16 mouse cellular contexts compared by ENCODE assay signal in the genomic region with DNA sequence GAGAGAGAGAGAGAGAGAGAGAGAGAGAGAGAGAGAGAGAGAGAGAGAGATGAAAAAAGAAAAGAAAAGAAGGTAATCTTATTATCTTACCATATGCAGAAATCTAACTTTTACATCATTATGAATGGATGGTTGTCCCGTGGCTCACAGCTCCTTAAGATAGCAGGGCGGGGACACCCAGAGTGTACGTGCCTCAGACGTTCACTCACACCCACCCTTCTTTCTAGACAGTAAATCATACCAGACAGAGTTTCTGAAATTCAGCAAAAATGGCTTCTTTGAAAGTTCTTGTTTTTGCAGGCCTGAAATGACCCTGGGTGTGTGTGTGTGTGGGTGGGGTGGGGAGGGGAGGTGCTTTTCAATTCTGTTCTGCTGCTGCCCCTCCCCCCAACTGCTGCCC. TPM values are rescaled to one million over a fixed set of nuclear protein-coding genes. Genes with fewer than 3 reads are reported as not detected.
A peak's percentile ranks its signal among the peaks of the same experiment; 100 is the strongest.
DNase-seq lines count a peak whose midpoint lies in the region; ATAC-seq and TF ChIP-seq lines count a peak whose summit lies in the region.
"Had no signal": no experiment of that assay in that cellular context is flagged by ENCODE, and none has a peak within 500 bp of the region (broad histone marks: within the 10 kb centered on the region; RNA-seq: fewer than 3 reads in every experiment).

No protein-coding gene starts in this region.

- no peak overlapping the region for H3K9ac ChIP-seq in kidney, embryonic 14.5 days (ENCODE audit: low read depth, low read length)
- no peak overlapping the region for H3K9ac ChIP-seq in limb, embryonic 15.5 days
- H3K9ac ChIP-seq: liver, embryonic 12.5 days had no signal

- intact Hi-C loops in gastrocnemius, adult 2 months (cut with DNase I), result no loop called here

- peak overlapping the region; percentile 92 for H3K27ac ChIP-seq in gastrocnemius, adult 2 months
- peak overlapping the region; percentile 78 for H3K27ac ChIP-seq in kidney, embryonic 14.5 days (ENCODE audit: low read depth, low read length)
- H3K27ac ChIP-seq in limb, embryonic 15.5 days, result peak overlapping the region; percentile 98
- H3K27ac ChIP-seq: liver, embryonic 12.5 days had no signal

- ATAC-seq in kidney, embryonic 14.5 days (ENCODE audit: low FRiP score, low TSS enrichment), result no peak
- no peak for ATAC-seq in limb, embryonic 15.5 days (ENCODE audit: insufficient number of reproducible peaks, low FRiP score, low TSS enrichment, low read depth)
- ATAC-seq in cerebellum, adult (ENCODE audit: insufficient number of reproducible peaks, low FRiP score, low TSS enrichment), result no peak
- ATAC-seq: inflammation-experienced regulatory T-cells, adult 6 months; liver, embryonic 12.5 days had no signal

- DNase-seq in gastrocnemius, adult 2 months, result no peak
- DNase-seq in gastrocnemius, postnatal 10 days, result no peak
- no peak for DNase-seq in kidney, adult 9 months
- peak; percentile 60 for DNase-seq in NIH3T3 (ENCODE audit: low read depth)
- no peak for DNase-seq in spleen, adult 12 weeks (ENCODE audit: low spot score)
- DNase-seq: B cell, adult 2 months had no signal

- H3K9me3 ChIP-seq in kidney, embryonic 14.5 days (ENCODE audit: control insufficient read depth, low read length), result no peaks in the 10 kb centered on the region
- H3K9me3 ChIP-seq in limb, embryonic 15.5 days, result no peaks in the 10 kb centered on the region
- H3K9me3 ChIP-seq: liver, embryonic 12.5 days had no signal

- no peaks in the 10 kb centered on the region; the same call in 1 of the 2 replicates for H3K36me3 ChIP-seq in kidney, embryonic 14.5 days (ENCODE audit: control insufficient read depth, insufficient read depth, low read length)
- peaks cover 9% of the 10 kb centered on the region for H3K36me3 ChIP-seq in limb, embryonic 15.5 days
- H3K36me3 ChIP-seq: liver, embryonic 12.5 days had no signal

- peaks cover 25% of the 10 kb centered on the region for H3K4me1 ChIP-seq in kidney, embryonic 14.5 days (ENCODE audit: control insufficient read depth, insufficient read depth, low read length)
- peaks cover 74% of the 10 kb centered on the region for H3K4me1 ChIP-seq in limb, embryonic 15.5 days
- H3K4me1 ChIP-seq: liver, embryonic 12.5 days had no signal

- H3K4me3 ChIP-seq in gastrocnemius, adult 2 months, result peak overlapping the region; percentile 76
- H3K4me3 ChIP-seq in kidney, embryonic 14.5 days (ENCODE audit: low read length), result no peak overlapping the region
- H3K4me3 ChIP-seq in limb, embryonic 15.5 days, result peak overlapping the region; percentile 61
- H3K4me3 ChIP-seq: liver, embryonic 12.5 days had no signal

- TF ChIP-seq CTCF in gastrocnemius, adult 2 months (IDR thresholded peaks at IDR 0.05), result no peak

- H3K27me3 ChIP-seq in kidney, embryonic 14.5 days (ENCODE audit: control insufficient read depth, insufficient read depth, low read length), result no peaks in the 10 kb centered on the region
- no peaks in the 10 kb centered on the region for H3K27me3 ChIP-seq in limb, embryonic 15.5 days

- WGBS in kidney, embryonic 14.5 days, result 60% methylated on average over 4 of the region's 4 CpGs
- 45% methylated on average over 4 of the region's 4 CpGs for WGBS in limb, embryonic 15.5 days

- H3K4me2 ChIP-seq in kidney, embryonic 14.5 days (replicated peaks; ENCODE audit: low read depth, low read length), result no peak overlapping the region; the same call in 1 of the 2 replicates
- H3K4me2 ChIP-seq in limb, embryonic 15.5 days, result peak overlapping the region; percentile 53
- H3K4me2 ChIP-seq: liver, embryonic 12.5 days had no signal

RNA-seq across cellular contexts. Expression of a gene that starts 3.3 kb away (rescaled TPM):
- total RNA-seq in gastrocnemius, adult 2 months (2021), result 10 to 100 TPM; 20.3 to 60.2 TPM
- 100 to 1,000 TPM; 145 to 163 TPM for total RNA-seq in gastrocnemius, postnatal 10 days (2021)
- polyA plus RNA-seq in kidney, embryonic 14.5 days (2014; fragmentation: Nextera tagmentation; extraction: Ambion mirVana), result 14.0 and 23.7 TPM in 2 replicates
- 244 and 369 TPM in 2 replicates for polyA plus RNA-seq in limb, embryonic 15.5 days (2015; fragmentation: Nextera tagmentation; extraction: Ambion mirVana)

RNA-seq across cellular contexts. Expression of a gene that starts 55.4 kb away (rescaled TPM):
- under 1 TPM in 1 of 2 experiments, not detected in 1; 0.17 TPM for total RNA-seq in gastrocnemius, adult 2 months (2021)
- total RNA-seq in gastrocnemius, postnatal 10 days (2021), result not detected
- 0.30 and 0.50 TPM in 2 replicates for polyA plus RNA-seq in kidney, embryonic 14.5 days (2014; fragmentation: Nextera tagmentation; extraction: Ambion mirVana)
- 2.6 and 3.4 TPM in 2 replicates for polyA plus RNA-seq in limb, embryonic 15.5 days (2015; fragmentation: Nextera tagmentation; extraction: Ambion mirVana)
- total RNA-seq: adrenal gland, adult 8-10 months; gastrocnemius, adult 18-20 months; left cerebral cortex, adult 18-20 months; megakaryocyte-erythroid progenitor cell, adult 5-6 weeks had no signal
- polyA plus RNA-seq: forebrain, embryonic 11.5 days; inflammation-experienced regulatory T-cells, adult 6 months; liver, embryonic 12.5 days had no signal
